Mouse (Mus musculus) forelimb bud, embryonic 11.5 days (tissue): ENCODE results near the gene Rpgrip1.

Experiments
- DNase-seq: peaks from one replicate; pipeline ENCODE4 v3.0.0-alpha.2; 2012; ENCODE audit warnings: low read depth, low spot score

Gene Rpgrip1

DNA sequence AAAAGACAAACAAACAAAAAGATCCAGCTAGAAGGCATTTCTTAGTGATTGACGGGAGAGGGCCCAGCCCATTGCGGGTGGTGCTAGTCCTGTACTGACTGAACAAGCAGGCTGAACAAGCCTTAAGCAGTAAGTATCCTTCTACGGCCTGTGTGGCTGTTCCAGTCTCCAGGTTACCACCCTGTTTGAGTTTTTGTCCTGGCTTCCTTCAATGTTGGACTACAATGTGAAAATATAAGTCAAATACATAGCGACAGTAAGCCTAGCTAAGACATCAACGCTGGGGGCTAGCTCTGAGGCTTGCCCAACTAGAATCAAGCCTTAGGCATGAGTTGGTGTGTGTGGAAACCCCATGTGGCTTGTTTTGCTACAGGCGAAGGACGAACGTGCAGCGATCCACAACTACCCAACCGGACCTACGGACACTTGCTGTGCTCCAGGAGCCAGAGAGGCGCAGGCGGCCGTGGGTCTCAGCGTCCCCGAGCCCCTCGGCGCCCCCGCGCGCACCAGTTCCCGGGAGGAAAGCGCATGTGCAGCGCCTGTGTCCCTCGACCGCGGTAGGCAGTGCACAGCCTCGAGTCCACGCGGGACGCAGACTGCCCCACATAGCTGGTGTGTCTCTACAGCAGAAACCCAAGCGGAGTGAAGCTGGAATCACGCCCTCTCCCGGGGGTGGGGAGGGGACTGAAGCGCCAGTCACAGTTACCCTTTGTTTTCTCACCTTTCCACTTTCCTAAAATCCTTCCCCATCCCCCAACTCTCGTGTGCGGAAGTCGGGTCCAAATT lies 8.5 kb downstream of the Rpgrip1 start:
- peak; percentile 80 for DNase-seq

DNA sequence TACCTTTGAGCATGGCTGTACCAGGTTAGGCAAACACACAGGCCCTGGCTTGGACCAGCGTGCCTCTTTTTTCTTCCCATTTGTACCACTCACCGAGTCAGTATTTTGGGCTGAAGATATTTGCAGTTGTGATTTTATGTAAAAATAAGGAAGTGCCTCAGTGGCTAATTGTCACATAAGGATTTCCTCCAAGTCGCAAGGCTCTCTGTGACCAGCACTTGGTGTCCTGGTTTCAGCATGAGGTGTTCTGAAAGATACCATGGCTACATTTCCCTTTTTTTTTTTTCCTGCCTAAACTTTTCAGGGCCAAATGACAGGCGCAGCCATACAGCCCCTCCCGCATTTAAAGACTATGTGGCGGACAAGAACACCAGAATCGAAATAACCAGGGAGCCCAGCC lies 9.7 kb downstream of the Rpgrip1 start:
- no peak for DNase-seq

DNA sequence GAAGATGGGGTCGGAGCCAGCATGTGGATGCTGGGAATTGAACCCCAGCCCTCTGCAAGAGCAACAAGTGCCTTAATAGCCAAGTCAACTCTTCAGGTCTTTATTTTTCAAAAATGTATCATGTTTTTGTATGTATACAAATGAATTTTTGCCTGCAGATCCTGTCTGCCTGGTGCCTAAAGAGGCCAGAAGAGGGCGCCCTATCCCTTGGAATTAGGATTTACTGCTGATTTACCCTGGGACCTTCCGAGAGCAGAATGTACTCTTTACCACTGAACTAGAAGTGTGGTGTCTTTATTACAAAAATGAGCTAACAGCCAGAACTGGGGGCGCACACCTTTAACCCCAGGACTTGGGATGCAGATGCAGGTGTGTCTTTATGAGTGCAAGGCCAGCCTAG lies 13.4 kb downstream of the Rpgrip1 start:
- DNase-seq: peak; percentile 69

DNA sequence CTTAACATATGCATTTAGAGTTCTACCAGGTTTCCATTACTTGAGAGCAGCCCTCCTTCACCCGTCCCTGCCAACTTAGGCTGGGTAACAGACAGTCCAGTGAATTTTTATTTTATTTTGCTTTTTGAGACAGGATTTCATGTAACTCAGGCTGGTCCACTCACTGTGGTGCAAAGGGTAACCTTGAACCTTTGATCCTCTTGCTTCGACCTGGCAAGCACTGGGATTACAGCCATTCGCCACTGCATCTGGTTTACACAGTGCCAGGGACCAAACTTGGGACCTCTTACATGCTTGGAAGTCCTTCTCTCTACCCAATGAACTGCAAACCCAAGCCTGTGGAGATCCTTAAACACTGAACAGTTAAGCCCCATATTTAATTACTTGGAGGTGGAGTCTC lies 14.1 kb downstream of the Rpgrip1 start:
- no peak for DNase-seq

DNA sequence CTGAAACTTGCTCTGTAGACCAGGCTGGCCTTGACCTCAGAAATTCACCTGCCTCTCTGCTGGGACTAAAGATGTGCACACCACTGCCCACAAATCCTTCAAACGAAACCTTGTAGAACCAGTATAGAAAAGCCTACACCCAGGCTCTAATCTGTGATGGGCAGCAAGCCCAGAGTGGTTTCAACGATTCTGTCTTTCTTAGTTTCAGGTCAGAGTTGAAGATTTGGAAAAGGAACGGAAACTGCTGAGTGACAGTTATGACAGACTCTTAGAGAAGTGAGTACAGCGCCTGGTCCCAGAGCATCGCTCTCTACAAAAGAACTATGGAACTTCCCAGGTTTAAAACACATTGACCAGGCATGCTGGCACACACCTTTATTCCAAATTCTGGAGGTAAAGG lies 23.1 kb downstream of the Rpgrip1 start:
- no peak for DNase-seq

DNA sequence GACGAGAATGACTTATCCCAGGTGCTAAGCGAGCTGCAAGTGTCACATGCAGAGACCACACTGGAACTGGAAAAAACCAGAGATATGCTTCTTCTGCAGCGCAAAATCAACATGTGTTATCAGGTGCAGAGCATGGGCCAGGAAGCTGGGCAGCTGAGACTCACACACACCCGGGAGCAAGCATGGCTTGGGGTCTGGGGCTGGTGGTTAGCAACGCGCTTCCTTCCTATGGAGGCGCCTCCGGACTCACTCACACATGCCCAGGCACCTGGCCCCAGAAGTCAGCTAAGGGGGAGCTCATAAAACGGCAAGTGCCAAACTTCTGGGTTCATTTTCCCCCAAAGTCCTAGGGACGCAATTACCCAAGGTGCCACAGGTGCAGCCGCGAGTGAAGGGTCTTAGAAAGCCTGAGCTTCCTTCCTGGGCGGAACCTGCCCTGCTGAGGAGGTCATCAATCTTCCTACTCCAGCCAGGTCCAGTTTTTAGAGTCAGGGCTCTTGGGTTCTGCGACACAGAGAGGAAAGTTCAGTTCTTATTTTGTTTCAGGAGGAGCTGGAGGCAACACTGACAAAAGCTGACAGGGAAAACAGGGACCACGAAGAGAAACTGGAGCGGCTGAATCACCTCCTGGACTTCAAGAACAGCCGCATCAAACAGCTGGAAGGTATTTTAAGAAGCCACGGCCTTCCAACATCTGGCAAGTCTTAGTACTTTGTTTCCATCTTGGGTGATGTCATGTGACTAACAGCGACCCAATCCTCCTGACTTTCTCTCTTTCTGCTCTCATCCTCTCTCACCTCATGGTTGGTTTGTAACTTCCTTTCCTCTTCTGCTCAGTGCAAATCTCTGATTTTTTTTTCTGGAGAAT lies 30.3 kb downstream of the Rpgrip1 start:
- peak; percentile 39 for DNase-seq

DNA sequence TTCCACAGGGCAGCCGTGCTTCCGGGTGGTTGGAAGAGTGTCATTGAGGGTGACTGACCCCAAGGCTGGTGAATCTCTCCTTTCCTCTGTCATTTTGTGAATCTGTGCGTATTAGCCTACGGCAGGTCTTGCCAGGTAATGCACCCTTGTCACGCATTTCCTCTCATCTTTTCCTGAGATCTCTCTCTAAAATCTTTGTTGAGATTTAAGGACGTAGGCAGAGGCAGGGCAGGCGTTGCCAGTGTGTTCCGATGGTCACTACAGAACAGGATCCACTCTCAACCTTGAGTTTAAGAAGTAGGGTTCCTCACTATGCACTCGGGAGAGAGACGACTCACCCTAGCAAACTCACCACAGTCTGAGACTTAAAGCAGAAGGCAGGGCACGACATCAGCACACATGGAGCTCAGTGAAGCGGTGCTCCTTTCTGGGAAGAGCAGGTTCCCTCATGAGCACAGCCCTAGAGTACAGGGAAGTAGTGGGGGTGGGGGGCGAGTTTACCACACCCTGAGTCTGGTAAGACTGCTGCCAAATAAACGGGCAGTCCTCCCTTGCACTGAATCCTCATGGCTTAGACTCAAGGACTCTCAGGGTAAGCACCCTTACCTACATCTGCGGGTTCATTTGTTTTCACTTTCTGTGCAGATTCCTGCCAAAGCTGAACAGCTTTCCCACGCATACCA lies 31.1 kb downstream of the Rpgrip1 start:
- no peak for DNase-seq

DNA sequence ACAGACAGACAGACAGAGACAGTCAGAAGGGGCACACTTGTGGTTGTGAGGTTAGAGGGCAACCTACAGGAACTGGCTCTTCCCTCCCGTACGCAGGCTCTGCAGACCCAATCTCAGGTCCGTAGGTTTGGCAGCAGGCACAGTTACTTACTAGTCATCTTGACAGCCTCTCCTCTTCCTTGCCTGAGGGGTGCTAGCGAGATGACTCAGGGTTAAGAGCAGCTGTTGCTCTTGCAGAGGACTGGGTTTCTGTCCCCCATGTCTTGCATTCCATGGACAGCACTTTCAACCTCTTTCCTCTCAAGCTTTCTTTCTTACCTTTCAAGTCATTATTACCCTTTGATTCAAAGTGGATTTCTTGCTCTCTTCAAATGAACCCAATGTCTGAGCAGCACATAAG lies 33.7 kb downstream of the Rpgrip1 start:
- no peak for DNase-seq

DNA sequence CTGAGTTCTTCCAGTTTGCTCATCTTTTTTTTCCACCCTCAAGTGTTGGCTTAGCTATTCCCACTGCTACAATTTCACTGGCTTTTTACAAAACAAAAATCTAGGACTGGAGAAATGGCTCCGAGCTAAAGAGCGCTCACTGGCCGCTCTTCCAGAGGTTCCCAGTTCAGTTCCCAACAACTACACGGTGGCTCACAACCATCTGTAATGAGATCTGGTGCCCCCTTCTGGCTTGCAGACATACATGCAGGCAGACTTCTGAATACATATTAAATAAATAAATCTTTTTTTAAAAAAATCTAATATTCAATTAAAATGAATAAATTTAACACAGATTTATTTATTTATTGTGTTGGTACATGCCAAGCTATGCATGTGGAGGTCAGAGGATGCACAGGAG lies 36.0 kb downstream of the Rpgrip1 start:
- DNase-seq: no peak

DNA sequence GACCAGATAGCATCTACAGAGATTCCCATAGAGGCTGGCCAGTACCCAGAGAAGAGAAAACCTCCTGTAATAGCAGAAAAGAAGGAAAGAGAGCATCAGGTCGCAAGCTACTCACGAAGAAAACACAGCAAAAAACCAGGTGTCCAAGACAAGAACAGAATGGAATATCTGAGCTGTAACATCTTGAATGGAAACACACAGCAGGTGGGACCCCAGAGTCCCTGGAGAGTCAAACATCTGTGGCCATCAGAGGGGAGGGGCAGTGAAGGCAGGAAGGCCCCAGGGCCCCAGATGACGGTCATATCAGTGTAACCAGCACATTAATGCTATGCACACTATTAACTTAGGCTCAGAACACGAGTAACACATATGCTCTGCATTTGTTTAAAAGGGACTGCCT lies 39.4 kb downstream of the Rpgrip1 start:
- DNase-seq: no peak

DNA sequence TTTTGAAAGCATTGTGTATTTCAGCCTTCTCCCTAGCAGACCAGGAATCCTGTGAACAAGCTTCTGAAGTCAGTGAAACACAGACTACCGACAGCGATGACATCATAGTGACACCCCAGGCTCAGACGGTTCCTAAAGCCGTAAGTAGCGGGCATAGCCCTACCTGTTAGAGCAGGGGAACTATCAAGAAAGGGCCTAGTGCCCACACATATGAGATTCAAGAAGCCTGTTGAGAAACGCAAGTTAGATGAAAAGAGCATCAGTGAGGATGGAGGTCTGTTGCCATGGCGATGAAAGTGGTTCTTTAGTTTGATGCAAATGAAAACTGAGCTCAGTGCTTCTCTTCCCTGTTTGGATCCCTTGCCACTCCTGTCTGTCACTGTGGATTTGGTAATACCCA lies 41.7 kb downstream of the Rpgrip1 start:
- DNase-seq: no peak

DNA sequence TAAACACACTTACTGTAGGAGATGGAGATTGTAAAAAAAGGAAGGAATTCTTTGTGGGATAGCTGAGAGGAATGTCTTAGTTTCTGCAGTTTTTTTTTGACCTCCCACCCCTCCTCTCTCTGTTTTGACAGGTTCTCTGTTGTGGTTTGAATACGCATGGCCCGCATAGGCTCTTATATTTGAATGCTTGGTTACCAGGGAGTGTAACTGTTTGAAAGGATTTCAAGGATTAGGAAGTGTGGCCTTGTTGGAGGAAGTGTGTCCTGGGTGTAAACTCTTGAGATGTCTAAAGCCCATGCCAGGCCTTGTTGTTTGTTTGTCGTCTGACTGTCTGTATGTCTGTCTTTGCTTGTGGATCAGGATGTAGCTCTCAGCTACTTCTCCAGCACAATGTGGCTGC lies 42.1 kb downstream of the Rpgrip1 start:
- no peak for DNase-seq

DNA sequence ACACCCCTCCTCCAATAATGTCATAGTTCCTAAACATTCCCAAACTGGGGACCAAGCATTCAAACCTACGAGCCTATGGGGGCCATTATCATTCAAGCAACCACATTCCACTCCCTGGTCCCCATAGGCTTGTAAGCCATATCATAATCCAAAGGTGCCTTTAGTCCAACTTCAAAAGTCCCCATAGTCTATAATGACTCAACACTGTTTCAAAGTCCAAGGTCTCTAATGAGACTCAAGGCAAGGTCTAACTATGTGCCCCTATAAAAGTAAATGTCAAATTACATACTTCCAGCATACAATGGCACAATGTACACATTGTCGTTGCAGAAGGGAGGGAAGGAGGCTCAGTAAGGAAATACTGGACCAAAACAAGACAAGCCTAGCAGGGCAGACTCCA lies 44.5 kb downstream of the Rpgrip1 start:
- DNase-seq: no peak

DNA sequence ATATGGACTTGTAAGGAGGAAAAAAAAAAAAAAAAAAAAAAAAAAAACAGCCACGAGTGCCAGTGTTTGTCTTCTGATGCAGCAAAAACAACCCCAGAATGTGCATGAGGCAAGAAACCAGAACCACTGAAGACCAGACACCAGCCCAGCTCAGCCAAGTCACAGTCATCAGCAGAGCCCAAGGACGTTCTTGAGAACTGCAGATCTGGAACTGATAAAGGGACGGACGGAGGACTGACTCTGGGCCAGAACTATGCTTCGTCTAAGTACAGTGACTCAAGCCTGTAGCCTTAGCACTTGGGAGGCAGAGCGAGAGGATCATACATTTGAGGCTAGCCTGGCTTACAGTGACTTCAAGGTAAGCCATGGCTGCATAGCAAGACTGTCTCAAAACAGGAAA lies 50.4 kb downstream of the Rpgrip1 start:
- DNase-seq: no peak

DNA sequence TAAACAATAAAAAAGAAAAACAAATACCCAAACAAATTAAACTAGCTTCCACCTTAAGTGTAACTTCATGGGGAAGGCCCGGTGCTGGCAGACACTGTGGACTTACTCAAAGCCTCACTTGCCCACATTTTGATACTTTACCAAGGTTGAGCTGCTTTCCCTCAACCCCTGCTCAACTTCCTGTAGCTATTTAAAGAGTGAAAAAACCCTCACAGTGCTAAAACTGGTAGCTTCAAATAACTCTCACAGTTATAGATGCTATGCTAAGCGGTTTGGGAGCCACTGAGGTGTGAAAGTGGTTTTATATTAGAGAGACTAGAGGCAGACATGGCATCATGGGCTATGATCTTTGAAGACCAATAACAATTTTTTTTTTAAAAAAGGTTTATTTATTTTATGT lies 56.1 kb downstream of the Rpgrip1 start:
- DNase-seq: no peak

DNA sequence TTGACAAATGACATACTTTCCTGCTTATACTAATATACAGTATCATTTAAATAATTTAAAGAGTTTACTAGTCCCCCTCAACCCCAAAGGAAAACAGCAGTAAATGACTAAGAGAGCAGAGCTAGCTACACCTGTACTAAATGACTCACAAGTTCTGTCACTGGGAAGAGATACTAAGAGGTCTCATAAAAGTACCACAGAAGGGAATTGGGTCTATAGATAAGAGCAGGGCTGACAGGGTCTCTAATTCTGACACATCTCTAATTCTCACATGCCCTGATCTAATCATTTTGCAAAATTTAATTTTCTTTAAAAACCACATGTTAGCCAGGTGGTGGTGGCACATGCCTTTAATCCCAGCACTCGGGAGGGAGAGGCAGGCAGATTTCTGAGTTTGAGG lies 78.3 kb downstream of the Rpgrip1 start:
- no peak for DNase-seq

DNA sequence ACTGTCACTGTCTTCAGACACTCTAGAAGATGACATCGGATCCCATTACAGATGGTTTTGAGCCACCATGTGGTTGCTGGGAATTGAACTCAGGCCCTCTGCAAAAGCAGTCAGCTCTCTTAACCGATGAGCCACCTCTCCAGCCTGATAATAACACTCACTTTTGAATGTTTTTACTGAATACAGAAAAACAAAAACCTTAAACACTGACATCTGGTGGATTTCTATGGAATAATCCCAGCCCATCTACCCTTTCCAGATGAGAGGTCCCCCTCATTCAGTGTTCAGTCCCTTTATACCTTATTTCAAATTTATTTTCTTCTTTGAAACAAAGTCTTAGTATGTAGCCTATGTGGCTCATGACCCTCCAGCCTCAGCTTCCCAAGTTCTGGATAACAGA lies 79.0 kb downstream of the Rpgrip1 start:
- DNase-seq: no peak

DNA sequence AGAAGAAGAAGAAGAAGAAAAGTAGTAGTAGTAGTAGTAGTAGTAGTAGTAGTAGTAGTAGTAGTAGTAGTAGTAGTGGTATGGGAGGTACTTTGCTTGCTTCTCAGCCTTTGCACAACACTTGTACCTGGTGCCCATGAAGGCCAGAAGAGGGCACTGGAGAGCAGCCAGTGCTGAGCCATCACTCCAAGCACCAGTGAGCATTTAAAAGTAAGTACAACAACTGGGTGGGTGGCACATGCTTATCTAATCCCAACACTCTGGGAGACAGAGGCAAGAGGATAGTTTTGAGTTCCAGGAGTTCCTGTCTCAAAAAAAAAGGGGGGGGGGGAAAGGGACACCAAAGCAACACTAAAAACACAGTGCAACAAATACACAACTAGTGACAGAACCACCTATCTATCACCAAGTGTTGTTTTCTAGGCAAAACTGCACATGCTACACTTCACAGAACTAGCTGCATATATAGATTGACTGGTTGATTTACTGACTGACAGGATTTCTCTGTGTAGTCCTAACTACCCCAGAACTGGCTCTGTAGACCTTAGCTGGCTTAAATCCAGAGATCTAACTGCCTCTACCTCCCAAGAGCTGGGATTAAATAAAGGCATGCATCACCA lies 80.3 kb downstream of the Rpgrip1 start:
- DNase-seq: peak; percentile 39

DNA sequence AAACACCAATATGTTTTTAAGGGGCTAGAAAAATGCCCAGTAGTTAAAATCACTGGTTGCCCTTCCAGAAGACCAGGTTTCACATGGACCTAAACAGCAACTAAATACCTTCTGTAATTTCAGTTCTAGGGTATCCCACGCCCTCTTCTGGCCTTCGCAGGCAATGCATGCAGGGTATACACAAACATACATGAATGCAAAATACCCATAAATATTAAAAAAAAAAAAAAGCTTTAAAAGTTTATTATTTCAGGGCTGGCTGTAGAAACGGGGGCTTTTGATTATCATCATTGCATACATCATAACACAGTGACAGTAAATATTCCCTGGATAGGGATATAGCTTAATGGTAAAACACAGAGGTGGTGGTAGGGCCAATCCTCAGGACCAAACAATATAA lies 85.2 kb downstream of the Rpgrip1 start:
- peak; percentile 72 for DNase-seq

DNA sequence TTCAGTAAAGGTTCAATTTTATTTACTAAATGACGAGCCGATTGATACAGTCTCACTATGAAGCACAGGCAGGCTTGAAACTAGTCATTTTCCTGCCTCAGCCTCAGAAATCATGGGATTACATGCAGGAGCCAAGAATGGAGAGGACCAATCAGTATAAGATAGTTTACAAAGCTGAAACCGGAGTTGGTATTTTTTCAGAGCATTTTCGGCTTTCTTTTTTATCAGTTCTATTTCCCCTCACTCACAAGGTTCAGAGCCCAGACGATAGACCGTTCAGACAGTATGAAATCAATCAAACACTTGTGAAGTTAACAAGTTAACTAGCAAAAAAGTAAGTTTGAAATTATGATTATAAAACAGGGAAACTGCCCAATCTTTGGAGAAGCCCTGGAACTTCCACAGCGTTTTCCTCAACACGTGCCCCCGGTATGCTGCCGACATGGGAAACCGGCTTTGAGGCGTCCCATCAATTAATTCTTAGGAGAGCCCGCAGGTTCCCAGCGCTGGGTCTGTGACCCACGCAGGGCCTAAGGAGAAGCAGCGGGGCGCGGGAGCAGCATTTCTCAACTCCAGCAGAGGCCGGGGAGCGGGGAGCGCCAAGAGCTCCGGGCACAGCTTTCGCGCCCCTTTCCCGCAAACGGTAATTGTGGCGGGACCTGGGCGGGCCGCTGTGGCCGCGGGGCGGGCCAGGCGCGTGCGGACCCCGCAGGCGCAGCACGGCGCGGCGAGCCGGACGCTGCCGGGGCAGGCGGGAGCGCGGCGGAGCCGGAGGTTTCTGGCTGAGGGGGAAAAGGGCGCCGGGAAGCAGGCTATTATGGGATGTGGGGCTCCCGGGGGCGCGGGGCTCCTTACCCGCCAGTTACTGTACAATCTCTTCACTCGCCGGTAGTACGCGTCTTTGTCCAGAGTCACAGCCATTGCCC lies 86.0 kb downstream of the Rpgrip1 start:
- no peak for DNase-seq
